Mouse (Mus musculus) monocyte, adult 5-6 weeks (primary cell): ENCODE data around the gene Acsm1. TPM values are rescaled to one million over a fixed set of nuclear protein-coding genes. Genes with fewer than 3 reads are reported as not detected.
A peak's percentile ranks its signal among the peaks of the same experiment; 100 is the strongest.

Source experiments
- ATAC-seq: fragments of 153-309, 156-312 bp; replicated peaks from 2 replicates; pipeline ENCODE4 v1.8.0; 2017; ENCODE audit warnings: mild to moderate bottlenecking; ENCODE audit not compliant: low TSS enrichment, insufficient number of reproducible peaks, severe bottlenecking, poor library complexity, low FRiP score
- total RNA-seq: library from RNA; stranded (forward); fragments of 200-1000, 200-491, 200-594 nt; gene quantifications from 3 replicates; pipeline ENCODE4 v1.2.3, GENCODE M21; 2017

The Acsm1 gene
- total RNA-seq, 1 experiment from 2014 or later = not detected

- ATAC-seq = no peak
These were observed 35.5 kb downstream of the Acsm1 start for GRCm38 (mm10) chr7:119642307-119642706.

- ATAC-seq = no peak
These were observed 61.1 kb downstream of the Acsm1 start for GRCm38 (mm10) chr7:119667893-119668292.

- no peak for ATAC-seq
These were observed 63.6 kb downstream of the Acsm1 start for GRCm38 (mm10) chr7:119670395-119670794.

- no peak for ATAC-seq
These were observed 64.1 kb downstream of the Acsm1 start for GRCm38 (mm10) chr7:119670925-119671324.

GRCm38 (mm10) chr7:119673465-119673864 is 66.6 kb downstream of the Acsm1 start:
- peak; percentile 63; the same call in 1 of the 2 replicates for ATAC-seq

GRCm38 (mm10) chr7:119680107-119680506 is 73.3 kb downstream of the Acsm1 start:
- ATAC-seq = no peak

GRCm38 (mm10) chr7:119682699-119683098 is 75.9 kb downstream of the Acsm1 start:
- ATAC-seq = no peak

- ATAC-seq = no peak
These were observed 82.9 kb downstream of the Acsm1 start, which contains the start of gene Acsm4 for GRCm38 (mm10) chr7:119689726-119690125. Gene Acsm4 (plus strand): TSS chr7:119690026.

GRCm38 (mm10) chr7:119692302-119692701 is 85.5 kb downstream of the Acsm1 start:
- no peak for ATAC-seq

GRCm38 (mm10) chr7:119694926-119695325 is 88.1 kb downstream of the Acsm1 start:
- no peak for ATAC-seq

Other genes starting within 250 kb of the Acsm1 start
- gene Gp2, start 147.7 kb upstream of the Acsm1 start, total RNA-seq = not detected in 3 replicates
- gene Umod, start 127.7 kb upstream of the Acsm1 start, total RNA-seq = not detected in 3 replicates
- gene Acsm5, start 87.6 kb upstream of the Acsm1 start, total RNA-seq = not detected in 3 replicates
- gene Pdilt, start 83.5 kb upstream of the Acsm1 start, total RNA-seq = 0.29 to 0.48 TPM in 2 of 3 replicates, not detected in the other
- gene Acsm2, start 52.7 kb upstream of the Acsm1 start, total RNA-seq = not detected in 3 replicates
- not detected in 3 replicates for gene Acsm4, start 83.0 kb downstream of the Acsm1 start, total RNA-seq
- 56.5 to 59.0 TPM (median 58.3 TPM) in 3 replicates for gene Thumpd1, start 113.8 kb downstream of the Acsm1 start, total RNA-seq
- 1.6 TPM in 1 of 3 replicates, not detected in the others for gene Acsm3, start 153.9 kb downstream of the Acsm1 start, total RNA-seq
- 9.6 to 61.3 TPM (median 56.9 TPM) in 3 replicates for gene Rexo5, start 187.0 kb downstream of the Acsm1 start, total RNA-seq
- gene Eri2, start 187.0 kb downstream of the Acsm1 start, total RNA-seq = 1.6 to 4.3 TPM (median 2.9 TPM) in 3 replicates